Mouse (Mus musculus) megakaryocyte-erythroid progenitor cell, adult 5-6 weeks (primary cell): ENCODE results near the gene Lenep. TPM values are rescaled to one million over a fixed set of nuclear protein-coding genes. Genes with fewer than 3 reads are reported as not detected.
A peak's percentile ranks its signal among the peaks of the same experiment; 100 is the strongest.
"Not testable (repeated sequence)": the region's sequence is repeated elsewhere in the genome, so short reads cannot be mapped to it uniquely, and the experiment has no call there.

Experiments used
- ATAC-seq: replicated peaks from 2 replicates; pipeline ENCODE4 v1.8.0; 2016; ENCODE audit warnings: mild to moderate bottlenecking, inconsistent platforms; ENCODE audit not compliant: severe bottlenecking, poor library complexity, low FRiP score, low TSS enrichment
- total RNA-seq, 2 experiments: library from RNA; stranded (forward) in 1 of 2; stranded (reverse) in 1 of 2; fragments of 200-1000, 215-1000 nt in 1 of 2; fragments of >200 nt in 1 of 2; fragmentation: Nextera tagmentation in 1 of 2; gene quantifications; 2 replicates each; pipeline ENCODE4 v1.2.3; 2014 to 2017

The Lenep gene
- total RNA-seq (2014; fragmentation: Nextera tagmentation): 3.5 and 3.6 TPM in 2 replicates
- total RNA-seq (2017): not detected in 2 replicates

- ATAC-seq: no peak
These were observed at the start of gene Lenep for GRCm38 (mm10) chr3:89402693-89403092. Gene Lenep, minus strand, starts transcription at chr3:89402793.

GRCm38 (mm10) chr3:89451916-89452315 lies 49.3 kb upstream of the Lenep start:
- no peak for ATAC-seq

- peak; percentile 62 for ATAC-seq
These were observed 46.9 kb upstream of the Lenep start for GRCm38 (mm10) chr3:89449541-89449940.

- ATAC-seq: peak; percentile 94
These were observed 46.3 kb upstream of the Lenep start for GRCm38 (mm10) chr3:89448720-89449537.

- no peak for ATAC-seq
These were observed 38.1 kb upstream of the Lenep start for GRCm38 (mm10) chr3:89440691-89441090.

- no peak for ATAC-seq
These were observed 34.7 kb upstream of the Lenep start for GRCm38 (mm10) chr3:89437269-89437668.

GRCm38 (mm10) chr3:89436176-89437113 lies 33.9 kb upstream of the Lenep start, which contains the start of gene Pbxip1:
Gene Pbxip1, plus strand, starts transcription at chr3:89436706.
- ATAC-seq: peak; percentile 85

- ATAC-seq: no peak
These were observed 32.4 kb upstream of the Lenep start for GRCm38 (mm10) chr3:89435041-89435440.

GRCm38 (mm10) chr3:89434532-89434931 lies 31.9 kb upstream of the Lenep start:
- no peak for ATAC-seq

GRCm38 (mm10) chr3:89432606-89433005 lies 30.0 kb upstream of the Lenep start:
- ATAC-seq: no peak

- ATAC-seq: peak; percentile 91
These were observed 27.9 kb upstream of the Lenep start, which contains the start of gene Pygo2 for GRCm38 (mm10) chr3:89430171-89431159. Gene Pygo2, plus strand, starts transcription at chr3:89430214.

- ATAC-seq: not testable (repeated sequence)
These were observed 26.4 kb upstream of the Lenep start for GRCm38 (mm10) chr3:89429021-89429420.

GRCm38 (mm10) chr3:89425876-89426275 lies 23.3 kb upstream of the Lenep start:
- peak; percentile 42 for ATAC-seq

- ATAC-seq: no peak
These were observed 22.5 kb upstream of the Lenep start for GRCm38 (mm10) chr3:89425141-89425525.

- 0 out of 2 replicates have a peak, but pooled peaks have one; percentile 20 for ATAC-seq
These were observed 22.0 kb upstream of the Lenep start for GRCm38 (mm10) chr3:89424416-89425140.

- ATAC-seq: no peak
These were observed 20.1 kb upstream of the Lenep start for GRCm38 (mm10) chr3:89422556-89423205.

- no peak for ATAC-seq
These were observed 19.3 kb upstream of the Lenep start for GRCm38 (mm10) chr3:89421810-89422473.
